Mouse (Mus musculus): ENCODE measurements around the gene Metap1. TPM values are rescaled to one million over a fixed set of nuclear protein-coding genes. Genes with fewer than 3 reads are reported as not detected.

The Metap1 gene
- polyA plus RNA-seq, 2 experiments = 21.9 to 22.2 TPM

GRCm38 (mm10) chr3:138415121-138415690 is 74.1 kb downstream of the Metap1 start, which contains the start of gene Adh4:
Gene Adh4 (plus strand): TSS chr3:138415466.
- no peaks in the 10 kb centered on the region for H3K36me3 ChIP-seq (replicated peaks; ENCODE audit: control insufficient read depth, insufficient read depth, low read depth)
- H3K4me3 ChIP-seq (ENCODE audit: insufficient read depth in 1 of 2, low read depth in 2 of 2, low read length in 2 of 2) = no peak within 1 kb of the TSS
- H3K9ac ChIP-seq (replicated peaks) = no peak within 1 kb of the TSS
- no peaks in the 10 kb centered on the region for H3K9me3 ChIP-seq (ENCODE audit: control insufficient read depth, low read length)
- ATAC-seq (ENCODE audit: insufficient read depth) (no peak), DNase-seq (ENCODE audit: low read depth in 3 of 3, low spot score in 3 of 3) (no peak)
- no peak within 1 kb of the TSS for H3K27ac ChIP-seq
- no peak within 1 kb of the TSS for H3K4me2 ChIP-seq (ENCODE audit: low read depth)
- H3K27me3 ChIP-seq (ENCODE audit: control insufficient read depth, insufficient read depth, low read length) = no peaks in the 10 kb centered on the region
- TF ChIP-seq CTCF (IDR thresholded peaks at IDR 0.05; ENCODE audit: low read depth) (no peak), EP300 (IDR thresholded peaks at IDR 0.05; ENCODE audit: low read depth) (no peak)
- WGBS (ENCODE audit: insufficient replicate concordance) = 65% methylated on average over 6 of the region's 6 CpGs
- no peaks in the 10 kb centered on the region for H3K4me1 ChIP-seq (replicated peaks; ENCODE audit: control insufficient read depth in 2 of 2, insufficient read depth in 2 of 2, low read length in 1 of 2)

DNA sequence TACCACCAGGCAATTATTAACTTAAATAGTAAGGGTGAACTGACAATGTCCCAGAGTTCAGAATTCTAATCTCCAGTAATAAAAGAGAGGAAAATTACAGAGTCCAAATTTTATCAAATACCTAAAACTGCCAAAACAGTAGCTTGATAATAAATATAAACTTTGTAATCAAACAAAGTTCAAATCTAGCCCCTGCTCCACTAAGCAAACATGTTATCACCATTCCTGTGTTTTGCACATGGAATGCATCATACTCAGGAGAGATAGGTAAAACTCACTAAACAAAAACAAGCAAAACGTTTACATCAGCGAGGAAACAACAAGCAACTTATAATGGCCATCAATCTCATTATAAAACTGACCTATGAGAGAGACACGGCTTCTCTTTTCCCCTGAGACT is 79.1 kb downstream of the Metap1 start:
- Histone ChIP-seq H3K4me3 (ENCODE audit: insufficient read depth in 1 of 2, low read depth in 2 of 2, low read length in 2 of 2) (no peak overlapping the region), H3K27me3 (ENCODE audit: control insufficient read depth, insufficient read depth, low read length) (no peaks in the 10 kb centered on the region), H3K9me3 (ENCODE audit: control insufficient read depth, low read length) (no peaks in the 10 kb centered on the region), H3K4me1 (replicated peaks; ENCODE audit: control insufficient read depth in 2 of 2, insufficient read depth in 2 of 2, low read length in 1 of 2) (no peaks in the 10 kb centered on the region), H3K9ac (replicated peaks) (no peak overlapping the region), H3K36me3 (replicated peaks; ENCODE audit: control insufficient read depth, insufficient read depth, low read depth) (no peaks in the 10 kb centered on the region), H3K27ac (no peak overlapping the region), H3K4me2 (ENCODE audit: low read depth) (no peak overlapping the region)
- DNase-seq (ENCODE audit: low read depth in 3 of 3, low spot score in 3 of 3) (no peak), ATAC-seq (ENCODE audit: insufficient read depth) (no peak)
- WGBS (ENCODE audit: insufficient replicate concordance) = 61% methylated on average over 3 of the region's 3 CpGs
- no peak for TF ChIP-seq EP300 (IDR thresholded peaks at IDR 0.05; ENCODE audit: low read depth)
- no peak for TF ChIP-seq CTCF (IDR thresholded peaks at IDR 0.05; ENCODE audit: low read depth)

DNA sequence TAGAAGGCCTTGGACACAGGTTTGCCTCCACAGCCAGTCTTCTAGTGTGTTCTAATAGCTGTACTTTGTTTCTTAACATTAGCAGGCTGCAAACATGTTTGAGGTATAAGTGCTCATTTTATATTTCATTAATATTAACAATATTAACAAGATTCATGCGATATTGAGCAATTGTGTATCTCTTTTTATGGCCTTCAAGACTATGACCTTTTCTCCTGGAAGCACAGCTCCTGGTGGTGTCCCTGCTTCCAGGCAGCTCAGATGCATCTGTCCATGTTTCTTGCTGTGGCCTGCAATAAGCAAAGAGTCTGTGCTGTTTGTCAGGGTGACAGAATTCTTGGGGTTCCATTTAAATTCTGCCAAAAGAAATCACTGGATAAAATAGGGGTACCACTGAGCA is 79.7 kb downstream of the Metap1 start:
- ATAC-seq (ENCODE audit: insufficient read depth) (no peak), DNase-seq (ENCODE audit: low read depth in 3 of 3, low spot score in 3 of 3) (no peak)
- Histone ChIP-seq H3K27ac (no peak overlapping the region), H3K9me3 (ENCODE audit: control insufficient read depth, low read length) (no peaks in the 10 kb centered on the region), H3K27me3 (ENCODE audit: control insufficient read depth, insufficient read depth, low read length) (no peaks in the 10 kb centered on the region), H3K4me2 (ENCODE audit: low read depth) (no peak overlapping the region), H3K4me3 (ENCODE audit: insufficient read depth in 1 of 2, low read depth in 2 of 2, low read length in 2 of 2) (no peak overlapping the region), H3K4me1 (replicated peaks; ENCODE audit: control insufficient read depth in 2 of 2, insufficient read depth in 2 of 2, low read length in 1 of 2) (no peaks in the 10 kb centered on the region), H3K9ac (replicated peaks) (no peak overlapping the region), H3K36me3 (replicated peaks; ENCODE audit: control insufficient read depth, insufficient read depth, low read depth) (no peaks in the 10 kb centered on the region)
- TF ChIP-seq EP300 (IDR thresholded peaks at IDR 0.05; ENCODE audit: low read depth) (no peak), CTCF (IDR thresholded peaks at IDR 0.05; ENCODE audit: low read depth) (no peak)
- WGBS (ENCODE audit: insufficient replicate concordance) = 63% methylated on average over 1 of the region's 1 CpGs

MicroRNA genes within 50 kb of the gene (microRNA counts, 519-probe panel; counts per million panel counts)
- microRNA mmu-miR-1956 = 69.9 counts per million

Small RNA genes within 50 kb of the gene (microRNA-seq; reads per million reads assigned to microRNA genes)
- gene Mir1956 = not detected

Other genes with a start within 250 kb of the Metap1 start
- gene Adh1, start 228.5 kb downstream of the Metap1 start, polyA plus RNA-seq (2012; rRNA removed) = 3.8 and 4.0 TPM in 2 replicates
- 8.4 and 10.6 TPM in 2 replicates for gene Adh1, start 228.5 kb downstream of the Metap1 start, polyA plus RNA-seq (2014; fragmentation: Nextera tagmentation; extraction: Ambion mirVana)
- gene Adh6a, start 176.2 kb downstream of the Metap1 start, polyA plus RNA-seq (2012; rRNA removed) = not detected in 2 replicates
- gene Adh6a, start 176.2 kb downstream of the Metap1 start, polyA plus RNA-seq (2014; fragmentation: Nextera tagmentation; extraction: Ambion mirVana) = not detected in 2 replicates
- gene Adh6b, start 147.7 kb downstream of the Metap1 start, polyA plus RNA-seq (2012; rRNA removed) = 0.12 and 0.13 TPM in 2 replicates
- gene Adh6b, start 147.7 kb downstream of the Metap1 start, polyA plus RNA-seq (2014; fragmentation: Nextera tagmentation; extraction: Ambion mirVana) = 0.53 and 0.76 TPM in 2 replicates
- gene Adh4, start 74.0 kb downstream of the Metap1 start, polyA plus RNA-seq (2012; rRNA removed) = 0.04 TPM in 1 of 2 replicates, not detected in the other
- gene Adh4, start 74.0 kb downstream of the Metap1 start, polyA plus RNA-seq (2014; fragmentation: Nextera tagmentation; extraction: Ambion mirVana) = 0.13 TPM in 1 of 2 replicates, not detected in the other
- gene Adh5, start 46.4 kb downstream of the Metap1 start, polyA plus RNA-seq (2012; rRNA removed) = 27.6 and 38.9 TPM in 2 replicates
- gene Adh5, start 46.4 kb downstream of the Metap1 start, polyA plus RNA-seq (2014; fragmentation: Nextera tagmentation; extraction: Ambion mirVana) = 87.4 and 92.6 TPM in 2 replicates
- gene Eif4e, start 36.7 kb upstream of the Metap1 start, polyA plus RNA-seq (2012; rRNA removed) = 22.6 and 74.4 TPM in 2 replicates
- gene Eif4e, start 36.7 kb upstream of the Metap1 start, polyA plus RNA-seq (2014; fragmentation: Nextera tagmentation; extraction: Ambion mirVana) = 180 and 187 TPM in 2 replicates

Data from liver, embryonic 14.5 days (tissue).